Mouse (Mus musculus) stomach, postnatal 0 days (tissue): Measurements from ENCODE around the gene Lsm7.

Source experiments
- CTCF ChIP-seq: IDR thresholded peaks from 2 replicates; pipeline ENCODE4 v1.5.1; 2016; ENCODE audit warnings: antibody characterized with exemption, low read depth, mild to moderate bottlenecking, moderate library complexity
- EP300 ChIP-seq: optimal IDR thresholded peaks from 2 replicates; pipeline ENCODE3; 2016; ENCODE audit warnings: antibody characterized with exemption

DNA sequence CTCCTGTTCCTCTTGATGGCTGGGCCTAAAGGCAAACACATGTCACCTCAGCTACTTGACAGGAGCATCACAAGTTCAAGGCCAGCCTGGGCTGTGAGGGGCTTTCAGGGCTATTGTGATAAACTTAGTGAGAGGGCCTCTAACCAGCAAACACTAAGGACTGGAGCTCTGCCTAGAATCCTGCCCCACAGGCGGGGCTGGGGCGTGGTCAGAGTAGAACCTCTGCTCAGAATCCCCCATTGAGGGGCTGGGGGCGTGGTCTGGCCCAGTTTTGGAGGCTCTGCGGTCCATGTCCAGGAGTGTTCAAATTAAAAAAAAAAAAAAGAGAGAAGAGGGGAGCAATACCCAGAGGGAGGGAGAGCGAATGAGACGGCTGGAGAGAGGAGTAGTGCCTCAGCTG lies 40.7 kb upstream of the Lsm7 start:
- TF ChIP-seq EP300 (no peak), CTCF (no peak)
